Mouse (Mus musculus) embryonic facial prominence, embryonic 12.5 days (tissue): Measurements from ENCODE around the gene Usp49. TPM values are rescaled to one million over a fixed set of nuclear protein-coding genes. Genes with fewer than 3 reads are reported as not detected.
A peak's percentile ranks its signal among the peaks of the same experiment; 100 is the strongest.

ENCODE experiments used
- ATAC-seq: fragments of 200-750 bp; cut with Nextera tagmentation; 2 replicates; pipeline ENCODE4 v1.8.0; 2017; ENCODE audit not compliant: insufficient number of reproducible peaks, insufficient read depth, low FRiP score, low TSS enrichment
- H3K27ac ChIP-seq: fragments of 300-500 bp; sonication (generic); 2 replicates; pipeline ENCODE4 v1.5.1; 2016; ENCODE audit warnings: mild to moderate bottlenecking
- H3K27me3 ChIP-seq: fragments of 300-500 bp; sonication (generic); 2 replicates; pipeline ENCODE4 v1.6.1; 2016; ENCODE audit warnings: mild to moderate bottlenecking, moderate library complexity
- H3K36me3 ChIP-seq: fragments of 300-500 bp; sonication (generic); 2 replicates; pipeline ENCODE4 v1.6.1; 2016; ENCODE audit warnings: mild to moderate bottlenecking
- H3K4me1 ChIP-seq: fragments of 300-500 bp; sonication (generic); 2 replicates; pipeline ENCODE4 v1.6.1; 2016
- H3K4me2 ChIP-seq: fragments of 300-500 bp; sonication (generic); replicated peaks from 2 replicates; pipeline ENCODE4 v1.6.1; 2016; ENCODE audit warnings: mild to moderate bottlenecking, moderate library complexity
- H3K4me3 ChIP-seq: fragments of 300-500 bp; sonication (generic); 2 replicates; pipeline ENCODE4 v1.5.1; 2016; ENCODE audit warnings: mild to moderate bottlenecking
- H3K9ac ChIP-seq: fragments of 300-500 bp; sonication (generic); 2 replicates; pipeline ENCODE4 v1.6.1; 2016; ENCODE audit warnings: mild to moderate bottlenecking, moderate library complexity
- H3K9me3 ChIP-seq: fragments of 300-500 bp; sonication (generic); 2 replicates; pipeline ENCODE4 v1.6.1; 2016; ENCODE audit warnings: mild to moderate bottlenecking, moderate library complexity
- WGBS: fragments of 180-500 bp; shearing (Covaris S2); methylation state at CpG from one replicate; pipeline ENCODE4 v1.1.7; 2016; 5-methylcytosine and 5-hydroxymethylcytosine counted together
- polyA plus RNA-seq: library from polyadenylated mRNA; unstranded; fragments of >200 nt; fragmentation: Nextera tagmentation; extraction: Ambion mirVana; gene quantifications from 2 replicates; pipeline ENCODE4 v1.2.1, GENCODE M21; 2016

Gene Usp49
- polyA plus RNA-seq, 1 experiment from 2014 or later, result 9.5 TPM

DNA sequence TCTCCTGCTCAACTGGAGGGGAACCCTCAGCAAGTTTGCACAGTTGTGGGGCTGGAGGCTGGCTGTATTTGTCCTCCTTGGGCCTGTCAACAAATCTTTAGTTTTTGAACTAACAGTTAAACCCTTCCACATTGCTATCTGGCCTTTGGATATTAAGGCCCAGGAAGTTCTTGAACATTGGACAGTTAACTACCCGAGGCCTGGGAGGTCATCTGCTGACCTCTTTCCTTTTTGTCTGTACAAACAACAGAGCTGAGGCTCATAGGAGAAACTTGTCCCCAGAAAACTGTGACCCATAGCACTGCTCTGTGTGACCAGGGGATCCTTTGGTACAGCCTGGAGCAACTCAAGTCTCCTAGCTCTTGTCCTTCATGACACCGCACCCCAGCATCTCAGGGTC, 68.6 kb downstream of the Usp49 start:
- Histone ChIP-seq H3K27ac (no peak overlapping the region), H3K4me2 (no peak overlapping the region), H3K9ac (no peak overlapping the region), H3K4me1 (peaks cover 21% of the 10 kb centered on the region), H3K27me3 (peaks cover 15% of the 10 kb centered on the region), H3K9me3 (no peaks in the 10 kb centered on the region), H3K36me3 (peaks cover 43% of the 10 kb centered on the region), H3K4me3 (no peak overlapping the region)
- no peak for ATAC-seq
- WGBS, result 78% methylated on average over 2 of the region's 2 CpGs

DNA sequence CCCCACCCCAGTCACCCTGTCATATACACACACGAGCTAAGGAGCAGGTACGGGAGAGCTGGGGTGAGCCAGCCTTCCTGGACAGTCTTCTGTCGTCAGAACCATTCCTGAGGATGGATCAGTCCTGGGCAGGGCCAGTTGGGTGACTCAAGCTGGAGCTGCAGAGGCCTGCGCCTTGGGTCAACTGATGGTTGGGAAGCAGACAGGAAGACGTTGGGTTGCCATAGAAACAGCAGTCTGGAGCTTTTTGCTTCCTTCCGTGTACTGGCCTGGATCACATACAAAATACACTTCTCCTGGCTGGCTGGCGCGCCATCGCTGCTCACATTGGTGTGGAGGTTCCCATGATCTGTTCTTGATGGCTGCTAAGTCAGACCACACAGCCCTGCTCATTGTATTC, 71.3 kb downstream of the Usp49 start:
- H3K4me2 ChIP-seq, result no peak overlapping the region
- no peak for ATAC-seq
- 75% methylated on average over 9 of the region's 9 CpGs for WGBS
- H3K4me1 ChIP-seq, result peaks cover 11% of the 10 kb centered on the region; the same call in 1 of the 2 replicates
- no peaks in the 10 kb centered on the region for H3K9me3 ChIP-seq
- H3K27ac ChIP-seq, result no peak overlapping the region
- H3K9ac ChIP-seq, result no peak overlapping the region
- H3K27me3 ChIP-seq, result peaks cover 15% of the 10 kb centered on the region
- H3K36me3 ChIP-seq, result peaks cover 43% of the 10 kb centered on the region
- no peak overlapping the region for H3K4me3 ChIP-seq

GRCm38 (mm10) chr17:47702548-47703345, 72.3 kb downstream of the Usp49 start:
- H3K4me2 ChIP-seq, result no peak overlapping the region
- H3K4me3 ChIP-seq, result no peak overlapping the region
- no peaks in the 10 kb centered on the region for H3K9me3 ChIP-seq
- ATAC-seq, result 0 out of 2 replicates have a peak, but pooled peaks have one; percentile 13
- peaks cover 11% of the 10 kb centered on the region; the same call in 1 of the 2 replicates for H3K4me1 ChIP-seq
- 31% methylated on average over 28 of the region's 28 CpGs for WGBS
- peaks cover 15% of the 10 kb centered on the region for H3K27me3 ChIP-seq
- peaks cover 43% of the 10 kb centered on the region for H3K36me3 ChIP-seq
- 0 out of 2 replicates have a peak overlapping the region, but pooled peaks have one; percentile 1 for H3K9ac ChIP-seq
- H3K27ac ChIP-seq, result no peak overlapping the region

DNA sequence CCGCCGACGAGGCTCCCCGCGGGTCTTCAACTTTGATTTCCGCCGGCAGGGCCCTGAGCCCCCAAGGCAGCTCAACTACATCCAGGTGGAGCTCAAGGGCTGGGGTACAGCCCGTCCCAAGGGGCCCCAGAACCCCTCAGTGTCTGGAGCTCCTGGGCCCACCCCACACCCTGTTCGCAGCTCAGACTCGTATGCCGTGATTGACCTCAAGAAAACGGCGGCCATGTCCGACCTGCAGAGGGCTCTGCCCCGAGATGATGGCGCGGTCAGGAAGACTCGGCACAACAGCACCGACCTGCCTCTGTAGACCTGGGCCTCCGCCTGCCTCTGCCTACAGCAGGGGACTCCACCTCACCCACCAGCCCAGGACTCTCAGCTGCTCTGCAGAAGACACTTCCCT, 73.1 kb downstream of the Usp49 start:
- WGBS, result 21% methylated on average over 20 of the region's 20 CpGs
- Histone ChIP-seq H3K27me3 (peaks cover 15% of the 10 kb centered on the region), H3K9me3 (no peaks in the 10 kb centered on the region), H3K9ac (no peak overlapping the region), H3K4me1 (peaks cover 11% of the 10 kb centered on the region; the same call in 1 of the 2 replicates), H3K36me3 (peaks cover 39% of the 10 kb centered on the region), H3K4me2 (no peak overlapping the region), H3K4me3 (no peak overlapping the region), H3K27ac (no peak overlapping the region)
- 0 out of 2 replicates have a peak, but pooled peaks have one; percentile 11 for ATAC-seq

DNA sequence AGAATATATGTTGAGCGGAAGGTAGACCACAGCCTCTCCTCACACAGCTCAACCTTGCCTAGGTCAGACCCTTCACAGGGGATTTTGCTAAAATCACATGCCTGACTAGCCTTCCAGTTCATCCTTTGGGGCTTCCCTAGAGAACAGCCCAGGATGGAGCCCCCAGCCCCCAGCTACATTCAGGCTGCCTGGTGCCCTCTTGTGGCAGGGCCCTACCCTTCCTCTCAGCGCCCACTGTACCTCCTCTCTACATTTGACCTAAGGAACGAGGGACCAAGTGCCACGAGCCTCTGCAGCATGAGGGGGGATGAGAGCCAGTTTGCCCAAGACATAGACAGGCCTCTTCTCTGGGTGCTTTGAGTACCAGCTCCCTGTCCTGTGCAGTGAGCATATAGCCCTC, 74.2 kb downstream of the Usp49 start:
- Histone ChIP-seq H3K4me2 (no peak overlapping the region), H3K27ac (no peak overlapping the region), H3K4me1 (peaks cover 11% of the 10 kb centered on the region; the same call in 1 of the 2 replicates), H3K4me3 (no peak overlapping the region), H3K9me3 (no peaks in the 10 kb centered on the region), H3K27me3 (peaks cover 15% of the 10 kb centered on the region), H3K36me3 (peaks cover 37% of the 10 kb centered on the region), H3K9ac (no peak overlapping the region)
- no peak for ATAC-seq
- 75% methylated on average over 4 of the region's 4 CpGs for WGBS

DNA sequence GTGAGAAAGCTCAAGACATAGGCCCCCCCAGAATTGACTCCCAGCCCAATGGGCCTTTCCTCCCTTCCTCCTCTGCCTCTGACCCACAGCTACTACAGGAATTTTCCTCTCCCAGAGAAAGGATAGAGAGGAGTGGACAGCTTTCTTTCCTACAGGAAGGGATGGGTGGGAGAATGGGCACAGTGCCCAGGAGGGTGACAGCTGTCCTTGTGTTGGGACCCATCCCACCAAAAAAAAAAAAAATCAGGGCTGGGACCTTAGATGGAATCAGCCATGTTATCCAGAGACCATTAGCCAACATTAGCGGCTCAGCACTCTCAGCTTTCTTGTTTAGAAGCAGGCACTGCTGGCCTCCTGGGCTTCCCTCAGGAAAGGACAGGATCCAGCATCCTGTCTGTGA, 75.7 kb downstream of the Usp49 start:
- H3K36me3 ChIP-seq, result peaks cover 24% of the 10 kb centered on the region
- 59% methylated on average over 1 of the region's 1 CpGs for WGBS

DNA sequence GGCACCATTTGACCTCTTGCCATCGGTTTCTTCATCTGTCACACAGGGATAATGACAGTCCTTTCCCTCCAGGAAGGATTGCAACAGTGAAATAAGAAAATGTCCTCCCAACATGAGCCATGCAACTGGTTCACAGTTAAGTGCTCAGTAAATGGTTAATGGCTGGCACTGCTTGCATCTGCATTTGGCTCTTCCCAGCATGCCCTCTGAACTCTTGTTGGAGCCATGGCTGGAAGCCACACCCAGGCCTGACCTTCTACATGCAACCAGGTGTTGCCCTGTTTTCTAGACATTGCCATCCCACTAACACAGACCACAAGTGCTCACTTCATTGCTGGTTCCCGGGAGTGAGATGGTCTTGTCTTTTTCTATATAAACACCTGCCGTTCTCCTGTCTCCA, 77.5 kb downstream of the Usp49 start:
- H3K4me3 ChIP-seq, result no peak overlapping the region
- H3K9me3 ChIP-seq, result no peaks in the 10 kb centered on the region
- peaks cover 9% of the 10 kb centered on the region for H3K36me3 ChIP-seq
- H3K27me3 ChIP-seq, result peaks cover 9% of the 10 kb centered on the region
- no peak overlapping the region for H3K4me2 ChIP-seq
- 80% methylated on average over 3 of the region's 3 CpGs for WGBS
- H3K27ac ChIP-seq, result no peak overlapping the region
- peaks cover 5% of the 10 kb centered on the region; the same call in 1 of the 2 replicates for H3K4me1 ChIP-seq
- no peak for ATAC-seq
- H3K9ac ChIP-seq, result no peak overlapping the region

More for the DNA sequence above, 75.7 kb downstream of the Usp49 start:
- no peak overlapping the region for H3K9ac ChIP-seq
- no peak overlapping the region for H3K4me3 ChIP-seq
- H3K4me1 ChIP-seq, result peaks cover 11% of the 10 kb centered on the region; the same call in 1 of the 2 replicates
- no peak overlapping the region for H3K27ac ChIP-seq
- no peak overlapping the region for H3K4me2 ChIP-seq
- no peaks in the 10 kb centered on the region for H3K9me3 ChIP-seq
- H3K27me3 ChIP-seq, result peaks cover 15% of the 10 kb centered on the region
- no peak for ATAC-seq

DNA sequence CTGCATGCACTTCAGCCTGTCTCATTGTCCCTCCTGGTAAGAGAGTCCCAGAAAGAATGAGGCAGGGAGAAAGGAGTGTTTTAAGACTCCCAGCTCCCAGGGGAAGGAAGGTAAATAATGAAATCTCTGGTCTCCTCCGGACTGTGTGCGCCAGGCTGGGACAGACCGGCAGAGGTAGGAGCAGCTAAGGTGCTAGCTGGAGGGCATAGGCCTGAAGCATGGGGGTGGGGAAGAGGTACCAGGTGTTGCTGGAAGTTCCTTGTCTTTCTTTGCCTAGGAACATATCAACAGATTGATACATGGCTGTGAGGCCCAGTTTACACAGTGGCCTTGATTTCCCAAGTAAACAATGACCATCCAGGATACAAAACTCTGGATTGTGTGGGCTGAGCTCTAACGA, 78.5 kb downstream of the Usp49 start:
- Histone ChIP-seq H3K9ac (no peak overlapping the region), H3K36me3 (no peaks in the 10 kb centered on the region), H3K4me3 (no peak overlapping the region), H3K4me2 (no peak overlapping the region), H3K9me3 (no peaks in the 10 kb centered on the region), H3K27me3 (no peaks in the 10 kb centered on the region), H3K27ac (no peak overlapping the region), H3K4me1 (no peaks in the 10 kb centered on the region)
- 78% methylated on average over 4 of the region's 4 CpGs for WGBS
- no peak for ATAC-seq

- WGBS, result 79% methylated on average over 3 of the region's 3 CpGs
- no peak overlapping the region for H3K27ac ChIP-seq
- H3K4me1 ChIP-seq, result no peaks in the 10 kb centered on the region
- H3K9ac ChIP-seq, result no peak overlapping the region
- no peak overlapping the region for H3K4me3 ChIP-seq
- H3K4me2 ChIP-seq, result no peak overlapping the region
- no peaks in the 10 kb centered on the region for H3K9me3 ChIP-seq
- ATAC-seq, result no peak
- no peaks in the 10 kb centered on the region for H3K27me3 ChIP-seq
- no peaks in the 10 kb centered on the region for H3K36me3 ChIP-seq
Observed at GRCm38 (mm10) chr17:47710036-47710435, 79.5 kb downstream of the Usp49 start.

DNA sequence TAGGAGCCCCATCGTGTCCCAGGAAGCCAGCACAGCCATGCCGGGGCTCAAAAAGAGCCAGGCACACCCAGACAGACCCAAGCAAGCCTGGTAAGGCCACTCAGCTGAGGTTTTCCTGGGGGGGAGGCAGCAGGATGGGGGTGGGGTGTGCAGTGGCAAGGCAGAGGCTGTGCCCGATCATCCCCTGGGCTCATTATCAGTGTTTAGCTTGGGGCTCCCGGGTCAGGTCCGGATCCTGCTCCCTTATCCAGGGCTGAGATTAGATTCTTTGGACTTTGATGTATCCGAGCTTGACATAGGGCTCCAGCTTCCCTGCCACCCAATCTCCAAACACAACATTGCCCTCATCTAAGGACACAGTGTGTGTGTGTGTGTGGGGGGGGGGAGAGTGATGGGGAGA, 81.4 kb downstream of the Usp49 start:
- Histone ChIP-seq H3K36me3 (no peaks in the 10 kb centered on the region), H3K9ac (no peak overlapping the region), H3K4me3 (no peak overlapping the region), H3K4me1 (no peaks in the 10 kb centered on the region), H3K27ac (no peak overlapping the region), H3K27me3 (no peaks in the 10 kb centered on the region), H3K9me3 (no peaks in the 10 kb centered on the region), H3K4me2 (no peak overlapping the region)
- ATAC-seq, result no peak
- 56% methylated on average over 6 of the region's 6 CpGs for WGBS

DNA sequence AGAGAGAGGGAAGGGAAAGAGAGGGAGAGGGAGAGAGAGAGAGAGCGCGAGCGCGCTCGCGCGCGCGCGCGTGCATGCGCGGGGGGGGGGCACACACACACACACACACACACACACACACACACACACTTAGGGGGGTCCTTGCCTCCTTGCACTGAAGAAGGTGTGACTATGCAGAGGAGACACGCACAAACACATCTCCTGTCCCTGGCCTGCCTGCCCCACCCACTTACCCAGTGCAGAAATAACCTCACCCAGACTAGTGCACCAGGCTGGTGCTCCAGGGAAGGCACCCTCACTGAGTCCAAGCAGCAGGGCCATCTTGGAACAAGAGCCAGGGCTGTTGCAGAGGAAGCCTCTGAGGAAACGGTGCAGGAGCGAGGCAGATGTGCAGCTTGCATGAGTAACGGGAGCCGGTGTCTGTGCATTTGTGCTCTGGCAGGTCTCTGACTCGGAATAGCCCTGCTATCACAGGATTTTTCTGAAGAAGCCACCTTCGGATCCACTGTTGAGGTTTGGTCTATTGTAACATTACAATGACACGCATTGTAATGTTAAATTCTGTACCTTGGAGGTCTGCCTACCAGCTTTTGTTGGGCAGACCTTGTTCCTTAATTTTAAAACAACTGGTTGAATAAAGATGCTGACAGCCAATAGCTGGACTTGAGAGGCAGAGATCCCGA, 82.5 kb downstream of the Usp49 start:
- 0 out of 2 replicates have a peak overlapping the region, but pooled peaks have one; percentile 7 for H3K4me2 ChIP-seq
- H3K27ac ChIP-seq, result 0 out of 2 replicates have a peak overlapping the region, but pooled peaks have one; percentile 11
- no peak for ATAC-seq
- no peaks in the 10 kb centered on the region for H3K36me3 ChIP-seq
- no peaks in the 10 kb centered on the region for H3K9me3 ChIP-seq
- no peak overlapping the region for H3K4me3 ChIP-seq
- H3K27me3 ChIP-seq, result no peaks in the 10 kb centered on the region
- 0 out of 2 replicates have a peak overlapping the region, but pooled peaks have one; percentile 19 for H3K9ac ChIP-seq
- no peaks in the 10 kb centered on the region for H3K4me1 ChIP-seq
- WGBS, result 45% methylated on average over 13 of the region's 22 CpGs

GRCm38 (mm10) chr17:47715037-47715436, 84.5 kb downstream of the Usp49 start:
- no peaks in the 10 kb centered on the region for H3K9me3 ChIP-seq
- no peak overlapping the region for H3K4me3 ChIP-seq
- no peak overlapping the region for H3K4me2 ChIP-seq
- H3K36me3 ChIP-seq, result no peaks in the 10 kb centered on the region
- no peak overlapping the region for H3K27ac ChIP-seq
- ATAC-seq, result no peak
- H3K4me1 ChIP-seq, result no peaks in the 10 kb centered on the region
- no peak overlapping the region for H3K9ac ChIP-seq
- no peaks in the 10 kb centered on the region for H3K27me3 ChIP-seq
- WGBS, result 63% methylated on average over 3 of the region's 3 CpGs
